Mouse (Mus musculus) MEL (cell line): ENCODE data around the gene Fam57a. TPM values are rescaled to one million over a fixed set of nuclear protein-coding genes. Genes with fewer than 3 reads are reported as not detected.
A peak's percentile ranks its signal among the peaks of the same experiment; 100 is the strongest.

Experiments used
- DNase-seq: peaks from one replicate; pipeline ENCODE4 v3.0.0; 2011; ENCODE audit warnings: low read depth, low spot score
- H3K27ac ChIP-seq: 2 replicates; pipeline ENCODE4 v1.5.1; 2012; ENCODE audit warnings: low read depth, mild to moderate bottlenecking, control low read depth, low read length, moderate library complexity; ENCODE audit not compliant: control insufficient read depth
- H3K27me3 ChIP-seq, 2 experiments: fragments of 150-350 bp in 1 of 2; sonication (generic) in 1 of 2; 2 replicates each; pipeline ENCODE4 v1.6.1; 2012; ENCODE audit warnings: low read length in 2 of 2, mild to moderate bottlenecking in 2 of 2, improper control_type of control experiment in 1 of 2, moderate library complexity in 1 of 2; ENCODE audit not compliant: insufficient read depth in 2 of 2, control insufficient read depth in 1 of 2
- H3K36me3 ChIP-seq, 2 experiments: 2 replicates each; pipeline ENCODE4 v1.6.1; 2012 to 2014; ENCODE audit warnings: low read length in 2 of 2, improper control_type of control experiment in 1 of 2, inconsistent platforms in 1 of 2, mild to moderate bottlenecking in 1 of 2; ENCODE audit not compliant: insufficient read depth in 2 of 2, control insufficient read depth in 1 of 2
- H3K4me1 ChIP-seq, 2 experiments: fragments of 150-350 bp in 1 of 2; sonication (generic) in 1 of 2; 2 replicates each; pipeline ENCODE4 v1.6.1; 2012; ENCODE audit warnings: low read length in 2 of 2, improper control_type of control experiment in 1 of 2, mild to moderate bottlenecking in 1 of 2; ENCODE audit not compliant: insufficient read depth in 2 of 2, control insufficient read depth in 1 of 2
- H3K4me3 ChIP-seq, 2 experiments: fragments of 150-350 bp in 1 of 2; sonication (generic) in 1 of 2; 2 replicates each; pipeline ENCODE4 v1.5.1; 2012; ENCODE audit warnings: low read depth in 2 of 2, low read length in 2 of 2, mild to moderate bottlenecking in 2 of 2, moderate library complexity in 2 of 2, control low read depth in 1 of 2, improper control_type of control experiment in 1 of 2; ENCODE audit not compliant: control insufficient read depth in 1 of 2, insufficient read depth in 1 of 2
- H3K79me2 ChIP-seq: 2 replicates; pipeline ENCODE4 v1.6.1; 2012; ENCODE audit warnings: mild to moderate bottlenecking, low read length, moderate library complexity; ENCODE audit not compliant: control insufficient read depth, poor library complexity, insufficient read depth
- H3K9ac ChIP-seq: 2 replicates; pipeline ENCODE4 v1.6.1; 2012; ENCODE audit warnings: low read depth, mild to moderate bottlenecking, control low read depth, low read length, moderate library complexity; ENCODE audit not compliant: control insufficient read depth, poor library complexity, severe bottlenecking
- H3K9me3 ChIP-seq: fragments of 150-350 bp; sonication (generic); replicated peaks from 2 replicates; pipeline ENCODE4 v1.6.1; 2012; ENCODE audit warnings: mild to moderate bottlenecking, low read length, improper control_type of control experiment, moderate library complexity; ENCODE audit not compliant: insufficient read depth
- CTCF ChIP-seq, 3 experiments: IDR thresholded peaks in 2 of 3; conservative IDR thresholded peaks in 1 of 3; 2 replicates each; pipeline ENCODE4 v1.5.1; 2011 to 2012; ENCODE audit warnings: low read length in 3 of 3, low read depth in 2 of 3, mild to moderate bottlenecking in 2 of 3, improper control_type of control experiment in 1 of 3, inconsistent platforms in 1 of 3, mixed read lengths in 1 of 3, moderate library complexity in 1 of 3; ENCODE audit not compliant: control insufficient read depth in 1 of 3, insufficient read depth in 1 of 3, poor library complexity in 1 of 3, severe bottlenecking in 1 of 3
- GABPA ChIP-seq: IDR thresholded peaks from 2 replicates; pipeline ENCODE4 v1.6.1; 2012; ENCODE audit warnings: low read depth, mild to moderate bottlenecking, inconsistent platforms, low read length, improper control_type of control experiment, moderate library complexity
- JUND ChIP-seq: IDR thresholded peaks from 2 replicates; pipeline ENCODE4 v1.6.1; 2011; ENCODE audit warnings: low read depth, mild to moderate bottlenecking, improper control_type of control experiment, low read length
- KAT2A ChIP-seq: conservative IDR thresholded peaks from 2 replicates; pipeline ENCODE4 v1.6.1; 2012; ENCODE audit warnings: low read depth, low read length, improper control_type of control experiment, inconsistent platforms
- MAFK ChIP-seq: IDR thresholded peaks from 2 replicates; pipeline ENCODE4 v1.6.1; 2011; ENCODE audit warnings: low read depth, mild to moderate bottlenecking, low read length, improper control_type of control experiment, borderline replicate concordance
- MEF2A ChIP-seq: IDR thresholded peaks from 2 replicates; pipeline ENCODE4 v1.6.1; 2014; ENCODE audit warnings: low read depth, mild to moderate bottlenecking, inconsistent platforms, low read length, improper control_type of control experiment; ENCODE audit not compliant: poor library complexity, insufficient replicate concordance, severe bottlenecking; ENCODE audit errors: extremely low read depth
- MYC ChIP-seq: IDR thresholded peaks from 2 replicates; pipeline ENCODE4 v1.6.1; 2011; ENCODE audit warnings: low read depth, mild to moderate bottlenecking, low read length, improper control_type of control experiment, moderate library complexity
- NRF1 ChIP-seq: IDR thresholded peaks from 2 replicates; pipeline ENCODE4 v1.6.1; 2014; ENCODE audit warnings: low read depth, mild to moderate bottlenecking, inconsistent platforms, low read length, improper control_type of control experiment, moderate library complexity; ENCODE audit not compliant: poor library complexity, insufficient read depth, severe bottlenecking
- POLR2A ChIP-seq, 2 experiments: IDR thresholded peaks; 2 replicates each; pipeline ENCODE4 v1.6.1; 2011 to 2012; ENCODE audit warnings: low read length in 2 of 2, mild to moderate bottlenecking in 2 of 2, control low read depth in 1 of 2, improper control_type of control experiment in 1 of 2, low read depth in 1 of 2, moderate library complexity in 1 of 2; ENCODE audit not compliant: control insufficient read depth in 1 of 2, insufficient read depth in 1 of 2, poor library complexity in 1 of 2
- POLR2AphosphoS2 ChIP-seq: IDR thresholded peaks from 2 replicates; pipeline ENCODE4 v1.6.1; 2011; ENCODE audit warnings: low read length, improper control_type of control experiment
- SIN3A ChIP-seq: IDR thresholded peaks from 2 replicates; pipeline ENCODE4 v1.6.1; 2012; ENCODE audit warnings: low read length, improper control_type of control experiment, inconsistent platforms
- TBP ChIP-seq: IDR thresholded peaks from 2 replicates; pipeline ENCODE4 v1.8.0; 2011; ENCODE audit warnings: low read depth, low read length, improper control_type of control experiment
- ZNF384 ChIP-seq: IDR thresholded peaks from 2 replicates; pipeline ENCODE4 v1.6.1; 2012; ENCODE audit warnings: low read depth, mild to moderate bottlenecking, inconsistent platforms, low read length, improper control_type of control experiment
- polyA plus RNA-seq, 2 experiments: library from polyadenylated mRNA; stranded (reverse) in 1 of 2; unstranded in 1 of 2; fragments of >175 nt in 1 of 2; fragments of >200 nt in 1 of 2; gene quantifications; 2 replicates each; pipeline versions ENCODE4 v1.2.1 to v1.2.4; 2012; ENCODE audit warnings: low replicate concordance in 2 of 2, low read depth in 1 of 2; ENCODE audit not compliant: insufficient read length in 2 of 2, insufficient read depth in 1 of 2, missing spikeins in 1 of 2
- total RNA-seq: library from RNA; depleted of rRNA; stranded (reverse); fragments of 300-350 nt; gene quantifications from 2 replicates; pipeline ENCODE4 v1.2.3, GENCODE M21; 2012

The Fam57a gene
- total and polyA plus RNA-seq, 3 experiments, result 8.5 to 8.8 TPM; not detected in 1

DNA sequence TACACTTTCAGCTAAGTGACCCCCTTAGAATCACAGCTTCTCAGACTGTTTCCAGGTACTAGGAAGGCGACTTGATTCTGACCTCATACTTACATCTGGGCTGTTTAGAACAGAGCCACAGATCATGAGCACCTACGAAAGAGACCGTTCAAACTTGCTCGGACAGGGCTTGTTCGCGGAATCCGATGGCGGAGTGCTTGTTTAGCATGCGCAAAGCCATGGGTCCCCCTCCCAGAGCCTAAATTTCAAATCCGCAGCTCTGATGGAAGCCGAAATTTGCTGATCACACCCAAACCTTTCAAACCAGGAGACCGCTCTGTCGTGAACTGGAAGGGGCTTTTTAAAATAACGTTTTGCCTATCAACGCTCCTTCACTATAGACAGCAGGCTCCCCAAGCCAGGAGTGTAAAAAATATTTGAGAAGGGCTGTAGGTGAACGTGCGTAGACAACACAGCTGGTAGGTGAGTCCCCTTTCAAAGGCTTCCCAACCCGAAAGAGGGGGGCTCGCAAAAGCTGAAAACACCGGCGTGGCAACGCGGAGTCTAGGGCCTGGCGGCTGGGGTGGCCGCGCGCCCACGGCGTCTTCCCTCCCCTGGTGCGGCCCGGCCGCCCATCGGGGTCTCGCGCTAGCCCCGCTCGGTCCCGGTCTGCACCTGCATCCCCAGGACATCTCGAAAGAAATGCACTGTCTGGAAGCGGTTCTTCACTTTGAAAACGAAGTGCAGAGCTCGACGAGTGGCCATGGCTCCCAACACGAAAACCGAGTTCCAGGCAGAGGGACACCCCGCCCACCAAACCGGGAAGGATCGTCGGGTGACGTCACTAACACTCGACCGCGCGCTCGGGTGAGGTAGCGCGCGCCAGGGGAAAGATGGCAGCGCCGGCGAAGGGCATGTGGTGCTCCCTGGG, 63.7 kb downstream of the Fam57a start, which contains the start of the genes Mrm3 and Glod4 (continued):
- TF ChIP-seq JUND (no peak; the same call in 1 of the 2 replicates), POLR2AphosphoS2 (peak; percentile 90), KAT2A (peak; percentile 63; the same call in 1 of the 2 replicates), POLR2A (IDR thresholded peaks at IDR 0.05; ENCODE audit: control insufficient read depth in 1 of 2, insufficient read depth in 1 of 2, low read depth in 1 of 2, low read length in 2 of 2, poor library complexity in 1 of 2) (peak; percentile 89 to 94), SIN3A (peak; percentile 98)

DNA sequence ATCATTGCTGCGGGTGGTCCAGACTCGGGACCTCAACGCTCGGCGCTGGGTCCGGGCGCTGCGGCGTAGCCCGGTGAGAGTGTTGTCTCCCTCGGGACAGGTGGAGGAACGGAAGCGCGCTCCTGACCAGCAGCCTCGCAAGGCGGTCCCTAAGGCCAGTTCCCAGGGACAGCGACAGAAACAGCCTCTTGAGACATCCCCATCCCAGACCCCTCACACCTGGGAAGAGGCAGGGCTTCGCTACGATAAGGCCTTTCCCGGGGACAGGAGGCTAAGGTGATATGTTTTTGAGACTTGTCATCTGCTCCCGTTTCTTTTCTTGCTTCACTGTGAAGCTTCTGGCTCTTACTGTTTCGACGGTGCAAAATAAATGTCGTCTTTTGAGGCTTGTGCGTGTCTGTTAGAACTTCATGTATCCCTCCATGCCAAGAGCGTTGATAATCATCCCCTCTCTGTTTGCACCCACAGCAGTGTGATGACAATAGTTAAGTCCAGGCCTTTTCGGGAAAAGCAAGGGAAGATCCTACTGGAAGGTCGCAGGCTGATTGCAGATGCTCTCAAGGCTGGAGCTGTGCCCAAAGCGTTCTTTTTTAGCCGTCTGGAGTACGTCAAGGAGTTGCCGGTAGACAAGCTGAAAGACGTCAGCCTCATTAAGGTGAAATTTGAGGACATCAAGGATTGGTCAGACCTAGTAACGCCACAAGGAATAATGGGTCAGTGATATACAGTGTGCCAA, 64.5 kb downstream of the Fam57a start:
- Histone ChIP-seq H3K27ac (0 out of 2 replicates have a peak overlapping the region, but pooled peaks have one; percentile 23), H3K79me2 (peaks cover 29% of the 10 kb centered on the region), H3K36me3 (peaks cover 4 to 19% of the 10 kb centered on the region in 2 experiments; a peak in 3 of 4 replicates), H3K9ac (peak overlapping the region; percentile 89), H3K4me3 (peak overlapping the region; percentile 84), H3K4me1 (peaks cover 0 to 12% of the 10 kb centered on the region in 2 experiments; a peak in 2 of 4 replicates), H3K27me3 (no peaks in the 10 kb centered on the region), H3K9me3 (no peaks in the 10 kb centered on the region)
- no peak for DNase-seq
- TF ChIP-seq TBP (peak; percentile 6; the same call in 1 of the 2 replicates), POLR2A (IDR thresholded peaks at IDR 0.05; ENCODE audit: control insufficient read depth in 1 of 2, insufficient read depth in 1 of 2, low read depth in 1 of 2, low read length in 2 of 2, poor library complexity in 1 of 2) (no peak; a peak in 1 of 4 replicates)

DNA sequence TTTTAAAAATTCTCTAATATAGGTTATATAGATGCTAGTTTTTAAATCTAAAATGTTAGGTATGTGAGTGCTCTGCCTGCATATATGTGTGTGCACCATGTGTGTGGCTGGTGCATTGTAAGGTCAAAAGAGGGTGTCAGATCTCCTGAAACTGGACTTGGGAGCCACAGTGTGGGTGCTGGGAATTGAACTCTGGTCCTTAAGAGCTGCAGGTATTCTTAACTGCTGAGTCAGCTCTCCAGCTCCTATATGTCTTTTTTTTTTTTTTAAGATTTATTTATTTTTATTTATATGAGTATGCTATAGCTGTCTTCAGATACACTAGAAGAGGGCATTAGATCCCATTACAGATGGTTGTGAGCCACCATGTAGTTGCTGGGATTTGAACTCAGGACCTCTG, 67.0 kb downstream of the Fam57a start:
- Histone ChIP-seq H3K4me3 (no peak overlapping the region), H3K9ac (no peak overlapping the region), H3K79me2 (peaks cover 29% of the 10 kb centered on the region), H3K36me3 (peaks cover 4 to 19% of the 10 kb centered on the region in 2 experiments; a peak in 3 of 4 replicates), H3K27ac (no peak overlapping the region), H3K27me3 (no peaks in the 10 kb centered on the region), H3K4me1 (peaks cover 0 to 12% of the 10 kb centered on the region in 2 experiments; a peak in 2 of 4 replicates), H3K9me3 (no peaks in the 10 kb centered on the region)
- TF ChIP-seq ZNF384 (no peak), MAFK (peak; percentile 83)
- DNase-seq, result no peak

DNA sequence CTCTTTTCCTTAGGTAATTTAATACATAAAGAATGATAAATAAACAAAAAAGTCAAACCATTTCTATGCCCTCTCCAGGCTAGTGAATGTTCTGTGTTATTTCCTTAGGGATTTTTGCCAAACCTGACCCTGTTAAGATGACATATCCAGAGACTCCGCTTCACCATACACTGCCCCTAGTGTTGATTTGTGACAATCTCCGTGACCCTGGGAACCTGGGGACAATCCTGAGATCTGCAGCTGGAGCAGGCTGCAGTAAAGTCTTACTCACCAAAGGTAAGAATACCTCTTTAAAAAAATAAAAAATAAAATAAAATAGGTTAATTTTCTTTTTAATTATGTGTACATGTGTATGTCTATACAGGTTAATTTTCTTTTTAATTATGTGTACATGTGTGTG, 67.8 kb downstream of the Fam57a start:
- Histone ChIP-seq H3K36me3 (peaks cover 4 to 19% of the 10 kb centered on the region in 2 experiments; a peak in 3 of 4 replicates), H3K9ac (no peak overlapping the region), H3K27ac (no peak overlapping the region), H3K4me1 (peaks cover 0 to 12% of the 10 kb centered on the region in 2 experiments; a peak in 2 of 4 replicates), H3K4me3 (no peak overlapping the region), H3K79me2 (peaks cover 29% of the 10 kb centered on the region), H3K27me3 (no peaks in the 10 kb centered on the region), H3K9me3 (no peaks in the 10 kb centered on the region)
- TF ChIP-seq NRF1 (no peak), MYC (no peak), MEF2A (no peak), GABPA (no peak), CTCF (IDR thresholded peaks at IDR 0.05 in 2 of 3, conservative IDR thresholded peaks at IDR 0.05 in 1 of 3; ENCODE audit: control insufficient read depth in 1 of 3, insufficient read depth in 1 of 3, low read depth in 2 of 3, low read length in 3 of 3, poor library complexity in 1 of 3, severe bottlenecking in 1 of 3) (peak; percentile 12 to 41 (median 24); a peak in 4 of 6 replicates)
- peak; percentile 51 for DNase-seq
